Mouse (Mus musculus): ENCODE data around the gene Gm49339.
"Not testable (repeated sequence)": the region's sequence is repeated elsewhere in the genome, so short reads cannot be mapped to it uniquely, and the experiment has no call there.

Gm49339 gene

DNA sequence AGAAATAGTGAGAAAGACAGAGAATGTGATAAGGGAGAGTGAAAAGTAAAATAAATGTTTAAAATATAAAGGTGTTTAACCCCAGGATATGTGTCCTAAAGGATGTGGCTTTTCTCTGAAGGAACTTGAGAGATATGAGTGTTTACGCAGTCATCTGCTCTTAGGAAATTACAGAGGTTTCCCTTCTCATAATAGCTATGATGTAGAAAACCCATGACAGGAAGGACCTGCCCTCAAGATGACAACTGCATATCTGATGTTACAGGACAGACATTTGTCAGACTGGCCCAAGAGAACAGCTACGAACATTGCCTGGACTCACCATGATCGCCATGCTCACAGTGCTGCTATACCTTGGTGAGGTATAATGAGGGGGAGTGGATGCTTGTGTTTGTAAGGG lies at the start of gene Gm49339, which contains the start of gene Lilr4b:
Gm49339 (plus strand) TSS at position 216 of the 400 bp plus-strand sequence.
Lilr4b (plus strand) TSS at position 236 of the 400 bp plus-strand sequence.
- DNase-seq = not testable (repeated sequence)

DNA sequence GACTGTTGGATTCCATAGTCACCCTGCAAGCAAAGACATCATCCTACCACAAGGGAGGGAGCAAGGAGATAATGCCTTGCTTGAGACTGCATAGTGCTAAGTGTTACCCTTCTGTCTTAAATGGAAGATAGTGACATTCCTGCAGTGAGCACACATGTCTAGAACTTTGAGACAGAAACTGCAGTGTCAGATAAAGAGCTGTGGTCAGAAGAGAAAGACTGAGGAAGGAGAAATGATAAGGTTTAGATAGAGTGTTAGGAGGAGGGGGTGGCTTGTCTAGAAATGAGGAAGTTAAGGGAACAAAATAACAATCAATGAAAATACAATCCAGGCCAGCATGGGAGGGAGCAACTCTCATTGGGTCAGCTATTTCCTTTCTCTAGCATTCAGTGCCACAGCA lies 47.5 kb upstream of the Gm49339 start:
- no peak for DNase-seq

DNA sequence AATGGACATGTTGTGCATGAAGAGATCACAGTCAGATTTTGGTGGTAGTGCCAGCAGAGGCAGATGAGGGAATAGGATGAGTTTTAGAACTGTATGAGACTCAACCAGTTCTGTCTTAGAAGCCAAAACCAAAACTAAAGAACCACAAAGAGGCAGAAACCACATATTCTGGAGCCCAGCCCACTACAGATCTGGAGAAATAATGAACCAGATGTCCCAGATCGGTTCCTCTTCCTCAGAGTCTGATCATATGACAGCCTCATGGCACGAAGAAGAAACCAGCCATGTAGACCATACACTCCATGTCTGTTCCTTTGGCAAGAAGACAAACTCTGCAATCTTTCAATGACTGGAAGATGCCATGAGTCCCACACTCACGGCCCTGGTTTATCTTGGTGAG lies 44.7 kb upstream of the Gm49339 start:
- DNase-seq = no peak

DNA sequence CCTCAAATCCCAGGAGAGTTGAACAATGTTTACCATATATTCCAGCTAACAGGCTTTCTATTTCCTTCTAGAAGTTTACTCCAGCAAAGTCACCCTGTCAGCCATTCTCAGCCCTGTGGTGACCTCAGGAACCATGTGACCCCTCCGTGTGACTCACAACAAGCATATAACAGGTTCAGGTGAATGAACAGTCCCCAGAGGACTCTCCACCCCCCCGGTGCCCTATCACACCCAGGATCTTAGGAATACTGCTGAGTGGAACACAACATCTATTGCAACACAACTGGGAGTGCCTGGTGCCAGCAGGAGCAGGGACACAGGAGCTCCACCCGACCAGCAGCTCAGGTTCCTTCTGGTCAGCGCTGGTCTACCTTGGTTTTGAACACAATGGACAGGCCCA lies 28.8 kb upstream of the Gm49339 start:
- no peak for DNase-seq

DNA sequence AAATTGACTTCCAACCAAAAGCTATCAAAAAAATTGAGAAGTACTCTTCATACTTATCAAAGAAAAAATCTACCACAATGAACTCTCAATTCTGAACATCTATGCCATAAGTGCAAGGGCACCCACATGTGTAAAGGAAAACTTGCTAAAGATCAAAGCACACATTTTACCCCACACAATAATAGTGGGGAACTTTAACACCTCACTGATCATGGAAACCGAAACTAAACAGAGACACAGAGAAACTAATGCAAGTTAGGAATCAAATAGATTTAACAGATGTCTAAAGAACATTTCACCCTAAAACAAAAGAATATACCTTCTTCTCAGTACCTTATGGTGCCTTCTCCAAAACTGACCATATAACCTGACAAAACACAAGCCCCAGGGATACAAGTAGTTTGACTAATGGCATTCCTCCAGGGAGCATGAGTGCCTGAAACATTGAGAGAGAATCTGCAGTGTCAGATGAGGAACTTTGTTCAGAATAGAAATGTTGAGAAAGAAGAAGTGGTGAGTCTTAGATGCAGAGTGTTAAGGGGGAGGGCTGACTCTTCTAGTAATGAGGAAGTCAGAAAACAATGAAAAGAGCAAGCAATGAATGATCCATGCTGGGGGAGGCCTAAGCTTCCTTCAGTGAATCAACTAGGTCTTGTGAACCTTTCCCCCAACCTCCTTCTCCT lies 26.7 kb upstream of the Gm49339 start:
- no peak for DNase-seq

DNA sequence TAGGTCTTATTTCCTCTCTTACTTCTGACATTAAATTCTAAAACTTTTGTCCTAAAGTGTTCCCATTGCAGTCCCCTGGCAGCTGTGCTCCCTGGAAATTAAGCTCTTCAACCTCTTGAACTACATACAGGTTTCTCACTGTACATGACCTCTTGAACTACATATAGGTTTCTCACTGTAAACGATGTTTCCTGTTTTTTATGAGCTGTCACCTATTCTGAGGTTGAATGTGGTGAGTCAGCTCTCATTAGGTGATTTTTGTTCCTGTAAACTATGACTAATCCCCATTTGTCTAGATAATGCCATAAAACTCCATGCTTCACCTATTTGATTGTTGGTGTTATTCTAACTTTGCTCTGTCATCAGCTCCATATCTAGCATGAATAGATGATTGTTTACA lies 26.0 kb upstream of the Gm49339 start:
- DNase-seq = no peak

DNA sequence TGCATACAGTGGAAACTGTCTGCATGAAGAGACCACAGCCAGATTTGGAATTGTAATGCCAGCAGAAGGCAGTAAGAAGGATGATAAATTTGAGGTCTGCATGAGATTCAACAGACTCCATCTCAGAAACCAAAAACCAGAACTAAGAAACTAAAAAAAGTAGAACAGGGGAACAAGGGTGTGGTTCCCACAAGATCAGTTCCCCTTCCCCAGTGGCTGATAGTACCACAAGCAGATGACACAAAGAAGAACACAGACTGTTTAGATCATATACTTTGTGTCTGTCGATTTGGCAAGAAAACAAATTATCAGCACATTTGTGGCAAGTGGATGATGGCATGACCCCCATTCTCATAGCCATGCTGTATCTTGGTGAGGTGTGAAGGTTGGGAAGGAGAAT lies 24.6 kb upstream of the Gm49339 start:
- DNase-seq = no peak

DNA sequence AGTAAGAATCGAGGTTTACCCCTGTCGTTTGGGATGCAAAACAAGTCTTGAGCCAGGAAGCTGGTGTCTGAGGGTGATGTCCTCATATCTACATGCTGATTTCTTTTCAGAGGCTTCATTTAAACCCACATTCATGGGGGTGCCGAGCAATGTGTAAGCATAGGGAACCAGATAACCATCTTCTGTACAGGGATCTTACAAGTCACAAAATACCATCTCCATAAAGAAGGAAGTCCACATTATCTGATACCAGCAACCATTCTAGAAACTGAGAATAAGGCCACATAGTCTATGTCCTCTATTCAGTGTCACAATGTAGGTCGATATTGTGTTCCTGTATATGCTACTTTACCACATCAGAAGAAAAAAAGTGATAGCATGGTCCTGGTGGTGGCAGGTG lies 24.0 kb upstream of the Gm49339 start:
- DNase-seq = no peak

DNA sequence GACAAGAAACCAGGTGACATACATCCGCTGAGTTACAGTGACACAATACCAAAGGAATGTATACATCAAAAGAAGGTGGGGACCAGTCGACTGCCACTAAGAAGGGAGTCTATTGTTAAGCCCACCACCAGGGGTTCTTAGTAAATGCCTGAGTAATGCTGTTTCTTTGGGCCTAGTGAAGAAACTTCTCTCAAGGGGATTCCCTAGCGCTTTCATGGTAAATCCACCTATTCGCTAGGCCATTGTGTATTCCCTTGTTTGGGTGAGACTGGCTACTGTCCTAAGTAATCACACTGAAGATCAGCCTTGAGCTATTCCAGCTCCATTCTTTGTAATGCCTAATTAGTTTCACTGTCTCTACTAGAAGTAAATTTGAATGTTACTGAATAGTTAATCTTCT lies 16.6 kb upstream of the Gm49339 start:
- DNase-seq = not testable (repeated sequence)

DNA sequence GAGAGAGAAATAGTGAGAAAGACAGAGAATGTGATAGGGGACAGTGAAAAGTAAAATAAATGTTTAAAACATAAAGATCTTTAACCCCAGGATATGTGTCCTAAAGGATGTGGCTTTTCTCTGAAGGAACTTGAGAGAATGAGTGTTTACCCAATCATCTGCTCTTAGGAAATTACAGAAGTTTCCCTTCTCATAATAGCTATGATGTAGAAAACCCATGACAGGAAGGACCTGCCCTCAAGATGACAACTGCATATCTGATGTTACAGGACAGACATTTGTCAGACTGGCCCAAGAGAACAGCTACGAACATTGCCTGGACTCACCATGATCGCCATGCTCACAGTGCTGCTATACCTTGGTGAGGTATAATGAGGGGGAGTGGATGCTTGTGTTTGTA lies 10.3 kb downstream of the Gm49339 start, which contains the start of gene Lilrb4a:
Lilrb4a (plus strand) TSS at position 266 of the 400 bp plus-strand sequence.
- not testable (repeated sequence) for DNase-seq

DNA sequence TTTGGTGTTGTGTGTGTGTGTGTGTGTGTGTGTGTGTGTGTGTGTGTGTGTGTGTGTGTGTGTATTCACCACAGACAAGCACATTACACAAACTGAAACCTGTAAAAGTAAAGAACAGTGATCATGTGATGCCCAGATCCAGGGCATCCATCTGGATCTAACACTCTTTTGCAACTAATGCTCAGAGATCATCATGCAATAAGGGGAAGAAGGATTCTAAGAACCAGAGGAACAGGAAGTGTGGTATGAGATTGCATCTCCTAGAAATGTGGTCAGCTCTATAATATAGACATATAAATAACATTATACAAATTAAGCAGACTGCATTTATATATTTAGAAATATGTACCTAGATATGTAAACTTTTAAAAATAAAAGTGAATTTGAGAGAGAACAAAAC lies 39.6 kb downstream of the Gm49339 start:
- no peak for DNase-seq

DNA sequence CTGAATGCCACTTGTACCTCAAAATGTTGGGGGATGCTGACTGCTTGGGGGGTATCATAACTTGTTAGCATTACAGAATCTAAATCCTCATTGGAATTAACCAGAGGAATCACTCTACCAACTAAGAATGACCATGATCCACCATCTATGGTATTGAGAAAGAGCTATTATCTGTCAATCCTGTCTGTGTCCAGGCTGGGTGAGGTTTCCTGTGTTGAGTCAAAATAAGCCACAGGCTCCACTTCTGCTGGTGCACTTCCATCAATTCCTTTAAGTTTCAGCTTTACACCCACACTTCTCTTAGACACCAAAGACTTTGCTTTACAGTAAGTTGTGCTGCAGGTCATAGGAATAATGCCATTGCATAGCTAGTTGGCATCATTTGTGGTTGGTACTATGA lies 41.0 kb downstream of the Gm49339 start:
- DNase-seq = no peak

DNA sequence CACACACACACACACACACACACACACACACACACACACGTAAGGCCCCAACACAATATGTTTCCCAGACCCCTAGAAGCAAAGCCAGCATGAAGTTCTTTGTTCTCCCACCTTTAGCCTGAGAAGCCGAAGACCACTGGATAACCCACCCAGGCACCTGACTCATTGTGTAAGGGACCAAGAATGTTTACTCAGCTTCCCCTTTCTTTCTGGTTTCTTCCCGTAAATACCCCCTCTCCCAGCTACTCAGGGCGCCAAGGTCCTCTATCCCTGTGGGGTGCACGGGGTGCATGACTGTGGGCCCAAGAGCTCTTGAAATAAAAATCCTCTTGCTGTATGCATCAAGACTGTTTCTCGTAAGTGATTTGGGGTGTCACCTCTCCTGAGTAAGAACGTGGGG lies 45.7 kb downstream of the Gm49339 start:
- no peak for DNase-seq

DNA sequence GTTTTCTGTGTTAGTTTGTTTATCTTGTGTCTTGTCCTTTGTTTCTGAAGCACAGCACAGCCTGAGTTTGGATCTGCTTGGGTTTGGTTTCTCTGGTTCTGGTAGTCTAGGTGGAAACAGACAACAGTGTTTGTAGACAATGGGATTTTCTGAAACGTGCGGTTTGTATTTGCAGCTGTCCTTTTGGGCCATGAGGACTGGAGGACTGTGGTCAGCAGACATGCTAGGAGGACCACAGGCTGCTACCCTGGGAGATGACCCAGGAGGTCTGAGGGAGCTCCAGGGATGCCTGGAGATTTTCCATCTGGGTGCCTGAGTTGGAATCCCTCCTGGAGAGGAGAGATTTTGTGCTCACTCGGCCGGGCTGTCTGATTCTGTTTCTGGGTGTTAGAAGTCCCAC lies 46.2 kb downstream of the Gm49339 start:
- no peak for DNase-seq

DNA sequence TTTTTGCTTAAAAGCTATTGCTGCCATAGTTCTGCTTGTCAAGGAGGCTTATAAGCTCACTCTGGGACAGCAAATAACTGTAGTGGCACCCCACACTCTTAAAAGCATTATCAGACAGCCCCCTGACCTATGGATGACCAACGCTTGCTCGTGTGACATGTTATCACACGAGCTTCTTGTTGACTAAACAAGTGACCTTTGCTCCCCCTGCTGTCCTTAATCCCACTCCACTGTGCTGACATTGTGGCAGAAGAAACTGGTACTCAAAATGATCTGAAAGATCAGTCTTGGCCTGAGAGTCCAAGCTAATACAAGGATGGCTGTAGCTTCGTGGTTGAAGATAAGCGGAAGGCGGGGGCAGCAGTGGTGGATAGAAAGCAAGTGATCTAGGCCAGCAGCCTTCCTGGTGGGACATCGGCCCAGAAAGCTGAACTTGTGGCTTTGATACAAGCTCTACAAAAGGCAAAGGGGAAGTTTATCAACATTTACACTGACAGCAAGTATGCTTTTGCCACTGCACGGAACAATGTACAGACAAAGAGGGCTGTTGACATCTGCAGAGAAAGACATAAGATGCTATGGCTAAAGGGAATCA lies 48.5 kb downstream of the Gm49339 start:
- DNase-seq = no peak

DNA sequence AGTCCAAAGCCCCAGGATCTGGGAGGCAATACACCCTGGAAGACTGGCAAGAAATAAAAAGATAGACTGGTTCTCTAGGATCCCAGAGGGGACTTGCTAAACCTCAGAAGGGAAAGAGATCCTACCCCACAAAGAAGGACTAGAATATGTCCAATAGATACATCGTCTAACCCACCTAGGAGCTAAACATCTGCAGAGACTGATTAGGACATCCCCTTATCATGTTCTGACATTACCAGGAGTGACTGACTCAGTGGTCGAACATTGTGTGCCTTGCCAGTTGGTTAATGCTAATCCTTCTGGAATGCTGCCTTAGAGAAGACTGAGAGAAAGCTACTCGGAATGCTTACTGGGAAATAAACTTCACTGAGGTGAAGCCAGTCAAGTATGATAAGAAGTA lies 49.1 kb downstream of the Gm49339 start:
- no peak for DNase-seq

DNA sequence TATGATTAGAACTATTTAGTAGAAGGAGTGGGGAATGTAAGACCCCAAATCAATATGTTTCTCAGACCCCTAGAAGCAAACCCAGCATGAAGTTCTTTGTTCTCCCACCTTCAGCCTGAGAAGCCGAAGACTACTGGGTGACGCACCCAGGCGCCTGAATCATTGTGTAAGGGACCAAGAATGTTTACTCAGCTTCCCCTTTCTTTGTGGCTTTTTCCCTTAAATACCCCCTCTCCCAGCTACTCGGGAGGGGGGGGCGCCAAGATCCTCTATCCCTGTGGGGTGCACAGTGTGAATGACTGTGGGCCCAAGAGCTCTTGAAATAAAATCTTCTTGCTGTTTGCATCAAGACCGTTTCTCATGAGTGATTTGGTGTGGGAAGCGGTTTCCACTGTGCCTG lies 50.4 kb downstream of the Gm49339 start:
- no peak for DNase-seq
